Mouse (Mus musculus): Measurements from ENCODE around the gene Lin7a.

The Lin7a gene

DNA sequence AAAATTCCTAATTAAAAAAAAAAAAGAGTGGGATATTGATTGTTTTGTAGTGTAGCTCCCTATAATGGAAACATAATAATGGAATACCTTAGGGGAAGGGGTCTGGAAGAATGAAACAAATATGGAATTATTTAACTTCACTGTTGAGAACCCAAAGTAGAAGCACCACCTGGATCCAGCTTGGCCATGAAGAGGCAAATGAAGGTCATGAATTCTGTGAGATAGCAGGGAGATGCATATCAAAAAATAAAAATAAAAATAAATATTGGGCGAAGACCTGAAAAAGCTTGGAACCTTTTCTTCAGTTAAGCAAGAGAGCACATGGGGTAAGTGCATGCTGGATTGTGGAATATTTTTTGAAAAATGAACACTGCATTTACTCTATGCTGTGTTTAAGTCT lies 43.6 kb upstream of the Lin7a start:
- H3K36me3 ChIP-seq (ENCODE audit: insufficient read depth, low read length), result no peaks in the 10 kb centered on the region
- H3K4me3 ChIP-seq (replicated peaks; ENCODE audit: low read length), result no peak overlapping the region
- TF ChIP-seq CTCF (conservative IDR thresholded peaks at IDR 0.05; ENCODE audit: low read length) (no peak), NANOG (IDR thresholded peaks at IDR 0.05; ENCODE audit: borderline replicate concordance, low read length) (no peak), POU5F1 (IDR thresholded peaks at IDR 0.05; ENCODE audit: borderline replicate concordance, low read length) (no peak)
- H3K9me3 ChIP-seq (ENCODE audit: low read length), result no peaks in the 10 kb centered on the region
- H3K27me3 ChIP-seq (ENCODE audit: insufficient read depth, low read length), result no peaks in the 10 kb centered on the region
- H3K4me1 ChIP-seq (replicated peaks; ENCODE audit: low read depth, low read length), result no peaks in the 10 kb centered on the region

DNA sequence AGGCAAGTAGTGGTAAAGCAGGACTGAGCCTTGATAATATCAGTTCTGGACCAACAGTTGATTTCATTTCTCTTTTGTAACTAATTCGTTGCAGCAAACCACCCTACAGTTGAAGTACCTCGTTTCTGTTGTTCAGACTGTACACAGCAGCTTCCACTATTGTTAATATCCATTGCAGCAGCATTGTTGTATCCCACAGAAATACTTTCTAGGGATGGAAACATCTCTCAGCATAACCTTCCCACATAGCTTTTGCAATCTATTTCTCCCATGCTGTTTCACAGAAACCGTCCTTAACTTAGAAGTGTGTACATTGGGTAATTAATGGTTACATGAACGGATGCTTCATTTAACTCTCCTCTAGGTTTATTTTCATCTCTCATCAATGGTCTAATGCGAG lies 42.7 kb upstream of the Lin7a start:
- Histone ChIP-seq H3K9me3 (ENCODE audit: low read length) (no peaks in the 10 kb centered on the region), H3K4me1 (replicated peaks; ENCODE audit: low read depth, low read length) (no peaks in the 10 kb centered on the region), H3K4me3 (replicated peaks; ENCODE audit: low read length) (no peak overlapping the region), H3K36me3 (ENCODE audit: insufficient read depth, low read length) (no peaks in the 10 kb centered on the region), H3K27me3 (ENCODE audit: insufficient read depth, low read length) (no peaks in the 10 kb centered on the region)
- TF ChIP-seq POU5F1 (IDR thresholded peaks at IDR 0.05; ENCODE audit: borderline replicate concordance, low read length) (no peak), NANOG (IDR thresholded peaks at IDR 0.05; ENCODE audit: borderline replicate concordance, low read length) (no peak), CTCF (conservative IDR thresholded peaks at IDR 0.05; ENCODE audit: low read length) (no peak)

DNA sequence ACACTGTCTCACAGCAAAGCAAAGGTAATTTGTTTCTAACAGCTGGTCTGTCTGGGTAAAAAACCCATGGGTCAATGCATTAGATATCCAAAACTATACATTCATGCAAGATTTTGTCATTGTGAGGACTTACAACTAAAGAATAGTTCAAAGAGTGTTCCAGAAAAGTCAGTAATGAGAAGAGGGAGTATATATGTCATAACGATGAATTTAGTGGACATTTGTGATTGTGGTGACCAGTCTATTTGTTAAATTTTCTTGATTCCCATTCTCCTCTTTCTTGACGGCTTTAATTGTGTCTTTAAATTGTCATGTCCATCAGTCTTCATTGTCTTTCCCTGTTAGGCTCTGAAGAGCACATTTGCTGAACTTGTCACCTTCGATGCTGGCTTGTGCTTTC lies 42.1 kb upstream of the Lin7a start:
- Histone ChIP-seq H3K4me1 (replicated peaks; ENCODE audit: low read depth, low read length) (no peaks in the 10 kb centered on the region), H3K36me3 (ENCODE audit: insufficient read depth, low read length) (no peaks in the 10 kb centered on the region), H3K27me3 (ENCODE audit: insufficient read depth, low read length) (no peaks in the 10 kb centered on the region), H3K9me3 (ENCODE audit: low read length) (no peaks in the 10 kb centered on the region), H3K4me3 (replicated peaks; ENCODE audit: low read length) (no peak overlapping the region)
- TF ChIP-seq POU5F1 (IDR thresholded peaks at IDR 0.05; ENCODE audit: borderline replicate concordance, low read length) (no peak), CTCF (conservative IDR thresholded peaks at IDR 0.05; ENCODE audit: low read length) (no peak), NANOG (IDR thresholded peaks at IDR 0.05; ENCODE audit: borderline replicate concordance, low read length) (no peak)

DNA sequence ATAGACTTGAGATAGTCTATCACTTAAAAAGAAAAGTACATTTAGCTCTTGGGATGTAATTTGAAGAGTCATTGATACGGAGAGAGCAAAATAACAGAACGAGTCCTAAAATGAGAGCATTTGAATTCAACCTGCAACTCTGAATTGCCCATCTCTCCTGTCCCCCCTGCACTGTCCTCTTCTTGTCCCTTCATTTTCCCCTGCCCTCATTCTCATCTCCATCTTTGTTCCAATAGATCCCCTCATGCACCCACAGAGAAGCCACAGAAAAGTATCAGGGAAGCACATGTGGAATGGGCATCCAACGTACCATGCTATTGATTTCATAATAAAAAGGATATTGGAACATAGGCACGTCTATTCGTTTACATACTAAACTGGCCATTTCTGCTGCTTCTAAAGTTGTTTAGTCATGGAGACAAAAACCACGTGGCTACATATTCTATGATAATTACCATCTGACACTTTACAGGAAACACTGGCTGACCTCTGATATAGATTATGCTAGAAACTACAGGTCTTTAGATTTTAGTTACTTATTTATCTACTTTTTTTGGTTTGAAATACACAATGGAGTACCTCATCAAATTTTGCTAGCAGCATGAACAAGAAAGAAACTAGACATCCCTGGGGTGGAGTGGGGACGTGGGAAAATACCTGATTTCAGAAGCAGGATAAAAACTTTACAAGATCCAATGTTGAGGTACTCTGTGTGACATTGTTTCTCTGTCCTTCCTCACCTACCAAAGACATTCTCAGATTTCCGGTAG lies 41.2 kb upstream of the Lin7a start:
- H3K4me1 ChIP-seq (replicated peaks; ENCODE audit: low read depth, low read length), result no peaks in the 10 kb centered on the region
- H3K27me3 ChIP-seq (ENCODE audit: insufficient read depth, low read length), result no peaks in the 10 kb centered on the region
- no peak overlapping the region for H3K4me3 ChIP-seq (replicated peaks; ENCODE audit: low read length)
- no peaks in the 10 kb centered on the region for H3K9me3 ChIP-seq (ENCODE audit: low read length)
- TF ChIP-seq CTCF (conservative IDR thresholded peaks at IDR 0.05; ENCODE audit: low read length) (no peak), NANOG (IDR thresholded peaks at IDR 0.05; ENCODE audit: borderline replicate concordance, low read length) (no peak), POU5F1 (IDR thresholded peaks at IDR 0.05; ENCODE audit: borderline replicate concordance, low read length) (no peak)
- no peaks in the 10 kb centered on the region for H3K36me3 ChIP-seq (ENCODE audit: insufficient read depth, low read length)

DNA sequence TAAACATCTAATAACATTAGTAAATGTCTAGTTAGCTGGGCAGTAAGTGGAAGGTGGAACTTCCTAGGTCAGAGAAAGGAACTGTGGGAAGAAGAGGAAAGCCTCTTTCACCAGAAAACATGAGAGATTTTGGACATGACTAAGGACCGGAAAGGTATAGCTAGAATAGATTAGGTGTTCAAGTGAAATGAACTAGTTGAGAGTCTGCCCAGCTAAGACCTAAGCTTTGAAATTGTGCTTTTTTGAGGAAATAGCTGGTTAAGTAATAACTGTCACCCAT lies 40.7 kb upstream of the Lin7a start:
- Histone ChIP-seq H3K4me1 (replicated peaks; ENCODE audit: low read depth, low read length) (no peaks in the 10 kb centered on the region), H3K4me3 (replicated peaks; ENCODE audit: low read length) (no peak overlapping the region), H3K27me3 (ENCODE audit: insufficient read depth, low read length) (no peaks in the 10 kb centered on the region), H3K36me3 (ENCODE audit: insufficient read depth, low read length) (no peaks in the 10 kb centered on the region), H3K9me3 (ENCODE audit: low read length) (no peaks in the 10 kb centered on the region)
- TF ChIP-seq CTCF (conservative IDR thresholded peaks at IDR 0.05; ENCODE audit: low read length), result no peak
- TF ChIP-seq POU5F1 (IDR thresholded peaks at IDR 0.05; ENCODE audit: borderline replicate concordance, low read length), result no peak
- TF ChIP-seq NANOG (IDR thresholded peaks at IDR 0.05; ENCODE audit: borderline replicate concordance, low read length), result no peak

DNA sequence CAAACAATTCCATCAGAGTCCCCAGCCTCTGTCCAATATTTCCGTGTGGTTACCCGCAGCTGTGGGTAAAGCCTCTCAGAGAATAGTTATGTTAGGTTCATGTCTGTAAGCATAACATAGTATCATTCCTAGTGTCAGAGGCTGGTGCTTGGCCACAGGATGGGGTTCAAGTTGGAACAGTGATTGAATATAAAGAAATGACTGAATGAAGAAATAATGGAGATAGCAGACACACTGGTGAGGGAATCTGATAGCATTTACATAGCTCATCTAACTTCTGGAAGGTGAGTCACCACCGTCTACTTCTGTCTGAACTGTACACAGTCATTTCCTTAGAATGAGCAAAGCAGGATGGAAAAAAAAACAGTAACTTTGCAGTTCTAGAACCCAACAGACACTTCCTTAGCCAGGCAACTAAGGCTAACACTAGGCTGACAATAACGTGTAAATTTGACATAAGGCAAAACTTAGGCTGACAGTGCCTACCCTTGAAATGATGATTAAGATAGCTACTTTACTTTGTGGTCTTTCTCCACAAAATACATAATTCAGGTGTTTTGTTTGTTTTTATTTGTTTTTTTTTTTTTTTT lies 40.0 kb upstream of the Lin7a start:
- H3K36me3 ChIP-seq (ENCODE audit: insufficient read depth, low read length), result no peaks in the 10 kb centered on the region
- H3K4me3 ChIP-seq (replicated peaks; ENCODE audit: low read length), result no peak overlapping the region
- H3K27me3 ChIP-seq (ENCODE audit: insufficient read depth, low read length), result no peaks in the 10 kb centered on the region
- TF ChIP-seq CTCF (conservative IDR thresholded peaks at IDR 0.05; ENCODE audit: low read length) (no peak), NANOG (IDR thresholded peaks at IDR 0.05; ENCODE audit: borderline replicate concordance, low read length) (no peak), POU5F1 (IDR thresholded peaks at IDR 0.05; ENCODE audit: borderline replicate concordance, low read length) (no peak)
- no peaks in the 10 kb centered on the region for H3K9me3 ChIP-seq (ENCODE audit: low read length)
- no peaks in the 10 kb centered on the region for H3K4me1 ChIP-seq (replicated peaks; ENCODE audit: low read depth, low read length)

DNA sequence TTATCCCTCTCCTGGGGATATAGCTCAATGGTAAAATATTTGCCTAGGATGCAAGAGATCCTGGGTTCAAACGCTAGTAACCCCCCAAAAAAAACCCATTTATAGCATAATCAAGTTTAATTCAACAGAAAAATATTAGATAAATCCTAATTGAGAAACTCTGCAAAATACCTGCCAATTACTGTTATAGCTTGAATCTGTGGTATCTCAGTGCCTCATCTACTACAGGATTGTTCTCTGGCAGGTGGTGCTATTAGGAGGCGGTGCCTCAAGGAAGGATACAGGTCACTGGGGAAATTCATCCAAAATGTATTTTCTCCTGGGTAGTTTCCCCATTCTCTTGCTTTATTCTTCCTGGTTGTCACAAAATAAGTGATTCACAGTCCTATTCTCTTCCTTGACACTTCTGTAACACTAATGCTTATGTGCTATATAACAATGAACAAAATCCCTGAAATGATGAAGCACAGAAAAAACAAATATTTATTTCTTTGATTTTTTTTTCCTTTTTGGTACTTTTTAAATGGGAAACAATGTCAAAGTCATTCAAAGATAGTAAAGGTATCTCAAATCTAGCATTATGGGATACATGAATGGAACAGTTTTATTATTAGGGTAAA lies 38.9 kb upstream of the Lin7a start:
- TF ChIP-seq POU5F1 (IDR thresholded peaks at IDR 0.05; ENCODE audit: borderline replicate concordance, low read length), result no peak
- TF ChIP-seq CTCF (conservative IDR thresholded peaks at IDR 0.05; ENCODE audit: low read length), result no peak
- TF ChIP-seq NANOG (IDR thresholded peaks at IDR 0.05; ENCODE audit: borderline replicate concordance, low read length), result no peak
- Histone ChIP-seq H3K9me3 (ENCODE audit: low read length) (no peaks in the 10 kb centered on the region), H3K4me1 (replicated peaks; ENCODE audit: low read depth, low read length) (no peaks in the 10 kb centered on the region), H3K36me3 (ENCODE audit: insufficient read depth, low read length) (no peaks in the 10 kb centered on the region), H3K27me3 (ENCODE audit: insufficient read depth, low read length) (no peaks in the 10 kb centered on the region), H3K4me3 (replicated peaks; ENCODE audit: low read length) (no peak overlapping the region)

DNA sequence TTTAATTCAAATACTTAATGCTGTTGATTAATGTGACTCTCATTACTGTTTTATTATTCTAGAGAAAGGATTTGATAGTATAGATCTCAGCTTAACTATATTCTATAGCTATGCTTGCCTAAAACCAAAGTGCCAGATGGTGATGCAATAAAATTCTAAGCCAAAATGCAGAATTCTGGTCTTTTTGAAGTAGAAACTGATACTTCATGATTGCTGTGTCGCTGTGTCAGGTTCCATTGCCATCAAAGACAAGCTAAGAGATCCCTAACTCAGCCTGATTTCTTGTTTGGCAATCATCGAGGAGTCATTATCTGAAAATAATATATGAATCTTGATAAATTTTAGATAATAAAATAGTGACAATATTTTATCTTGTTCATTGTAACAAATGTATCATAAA lies 38.3 kb upstream of the Lin7a start:
- Histone ChIP-seq H3K4me3 (replicated peaks; ENCODE audit: low read length) (no peak overlapping the region), H3K9me3 (ENCODE audit: low read length) (no peaks in the 10 kb centered on the region), H3K36me3 (ENCODE audit: insufficient read depth, low read length) (no peaks in the 10 kb centered on the region), H3K4me1 (replicated peaks; ENCODE audit: low read depth, low read length) (no peaks in the 10 kb centered on the region), H3K27me3 (ENCODE audit: insufficient read depth, low read length) (no peaks in the 10 kb centered on the region)
- TF ChIP-seq POU5F1 (IDR thresholded peaks at IDR 0.05; ENCODE audit: borderline replicate concordance, low read length) (no peak), CTCF (conservative IDR thresholded peaks at IDR 0.05; ENCODE audit: low read length) (no peak), NANOG (IDR thresholded peaks at IDR 0.05; ENCODE audit: borderline replicate concordance, low read length) (no peak)
